Mouse (Mus musculus): Measurements from ENCODE around the gene Lrrc38. TPM values are rescaled to one million over a fixed set of nuclear protein-coding genes. Genes with fewer than 3 reads are reported as not detected.
"Not testable (repeated sequence)": the region's sequence is repeated elsewhere in the genome, so short reads cannot be mapped to it uniquely, and the experiment has no call there.

The Lrrc38 gene
- total RNA-seq (2022) = under 1 TPM; 0.29 to 0.70 (median 0.45) TPM

- no peak for DNase-seq
Observed at GRCm38 (mm10) chr4:143349484-143349906, at the start of gene Lrrc38. Gene Lrrc38 (plus strand): TSS chr4:143349757.

DNA sequence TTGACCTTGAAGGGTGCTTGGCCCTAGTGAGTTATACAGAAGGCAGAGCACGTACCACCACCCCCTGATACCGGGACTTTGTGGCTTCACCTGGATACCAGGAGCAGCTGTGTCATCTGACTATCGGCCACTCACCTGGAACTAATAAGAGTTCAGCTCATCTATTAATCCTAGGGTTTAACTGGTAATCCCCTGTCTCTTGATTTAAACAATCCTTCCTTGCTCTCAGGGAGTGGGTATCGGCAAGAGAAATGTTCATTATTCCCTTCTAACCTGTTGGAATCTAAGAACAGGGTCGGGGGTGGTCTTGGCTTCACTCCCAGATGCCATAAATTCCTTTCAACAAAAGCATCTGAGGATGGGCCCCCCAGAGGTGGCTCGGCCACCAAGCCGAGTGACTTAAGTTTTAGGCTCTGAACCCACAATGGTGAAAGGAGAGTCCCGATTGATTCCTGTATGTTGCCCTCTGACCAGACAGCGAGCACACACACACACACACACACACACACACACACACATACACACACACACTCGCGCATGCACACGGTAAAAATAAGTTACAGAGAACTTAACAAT, 49.4 kb upstream of the Lrrc38 start:
- no peak for DNase-seq

- DNase-seq = no peak
Observed at GRCm38 (mm10) chr4:143301042-143301441, 48.5 kb upstream of the Lrrc38 start.

- no peak for DNase-seq
Observed at GRCm38 (mm10) chr4:143301875-143302274, 47.7 kb upstream of the Lrrc38 start.

DNA sequence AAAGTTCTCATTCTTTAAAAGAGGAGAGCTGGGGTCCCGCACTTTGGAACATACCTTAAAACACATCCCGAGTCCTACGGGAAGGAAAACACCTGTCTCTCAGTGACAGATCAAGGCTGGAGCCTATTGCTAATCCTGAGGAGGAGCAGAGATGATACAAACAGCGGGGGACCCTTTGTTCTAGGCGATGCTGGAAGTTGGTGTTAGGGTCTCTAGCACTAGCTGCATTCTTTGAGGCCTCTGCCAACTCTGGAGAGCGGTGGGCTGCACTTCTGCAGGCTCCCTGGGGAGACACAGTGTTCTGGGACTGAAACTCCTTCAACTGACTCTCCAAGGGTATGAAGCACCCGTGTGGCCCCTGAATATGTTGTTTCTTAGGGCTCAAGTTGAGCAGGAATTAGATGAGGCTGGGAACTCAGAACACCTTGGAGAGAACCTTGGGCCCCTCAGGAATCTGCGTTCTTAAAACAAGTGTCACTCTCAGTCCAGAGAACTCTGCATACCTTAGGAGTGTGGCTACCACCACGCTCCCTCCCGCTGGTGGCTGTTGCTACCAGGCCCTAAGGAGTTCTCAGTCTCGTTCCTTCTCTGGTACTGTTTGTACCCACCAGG, 47.2 kb upstream of the Lrrc38 start:
- no peak for DNase-seq

GRCm38 (mm10) chr4:143305031-143305430, 44.5 kb upstream of the Lrrc38 start:
- DNase-seq = no peak

DNA sequence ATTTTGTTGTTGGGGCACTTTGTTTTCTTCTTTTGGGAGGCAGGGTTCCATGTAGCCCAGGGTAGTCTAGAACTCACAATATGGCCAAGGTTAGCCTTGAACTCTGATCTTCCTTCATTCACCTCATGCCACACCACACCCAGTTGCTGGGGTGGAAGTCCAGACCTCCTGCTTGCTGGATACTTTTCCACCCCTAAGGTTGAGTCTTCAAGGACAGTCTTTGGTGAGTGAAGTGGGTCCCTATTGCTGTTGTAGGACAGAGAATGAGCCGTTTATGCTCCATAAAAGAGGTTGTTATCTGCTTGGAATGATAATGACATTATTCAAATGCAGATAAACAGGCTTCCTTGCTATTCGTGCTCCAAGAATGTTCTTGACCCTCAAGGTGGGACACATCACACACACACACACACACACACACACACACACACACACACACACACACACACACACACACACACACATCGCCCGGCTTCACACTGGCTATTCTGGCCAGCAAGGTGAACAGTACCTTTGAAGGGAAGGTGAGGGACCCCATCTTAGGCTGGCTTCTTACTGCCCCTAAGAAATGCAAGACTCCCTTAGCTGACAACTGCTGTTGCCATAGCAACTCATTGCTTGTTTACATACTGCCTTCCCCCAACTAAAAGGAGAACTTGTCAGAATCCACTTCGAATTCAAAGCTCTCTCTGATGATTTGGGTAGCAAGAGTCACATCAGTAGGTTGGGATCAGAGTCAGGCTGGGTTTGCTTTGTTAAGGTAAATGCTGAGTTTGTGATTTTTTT, 43.4 kb upstream of the Lrrc38 start:
- no peak for DNase-seq

DNA sequence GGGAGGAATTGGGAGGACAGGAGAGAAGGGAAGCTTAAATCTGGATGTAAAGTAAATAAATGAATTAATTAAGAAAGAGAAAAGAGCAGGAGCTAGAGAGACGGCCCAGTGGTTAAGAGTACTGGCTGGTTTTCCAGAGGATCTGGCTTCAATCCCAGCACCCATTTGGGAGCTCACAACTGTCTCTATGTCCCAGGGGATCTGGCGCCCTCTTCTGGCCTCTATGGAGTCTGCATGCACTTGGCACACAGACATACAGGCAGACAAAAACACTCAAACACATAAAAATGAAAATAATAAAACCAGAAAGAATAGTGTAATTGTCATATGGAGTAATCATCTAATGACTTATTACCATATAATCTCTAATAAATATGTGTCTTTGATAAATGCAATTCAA, 38.2 kb upstream of the Lrrc38 start:
- no peak for DNase-seq

GRCm38 (mm10) chr4:143313299-143313698, 36.3 kb upstream of the Lrrc38 start:
- DNase-seq = no peak

GRCm38 (mm10) chr4:143324176-143324924, 25.2 kb upstream of the Lrrc38 start:
- no peak for DNase-seq

GRCm38 (mm10) chr4:143324925-143325624, 24.5 kb upstream of the Lrrc38 start:
- no peak for DNase-seq

GRCm38 (mm10) chr4:143325625-143325941, 24.0 kb upstream of the Lrrc38 start:
- peak; percentile 43 for DNase-seq

DNA sequence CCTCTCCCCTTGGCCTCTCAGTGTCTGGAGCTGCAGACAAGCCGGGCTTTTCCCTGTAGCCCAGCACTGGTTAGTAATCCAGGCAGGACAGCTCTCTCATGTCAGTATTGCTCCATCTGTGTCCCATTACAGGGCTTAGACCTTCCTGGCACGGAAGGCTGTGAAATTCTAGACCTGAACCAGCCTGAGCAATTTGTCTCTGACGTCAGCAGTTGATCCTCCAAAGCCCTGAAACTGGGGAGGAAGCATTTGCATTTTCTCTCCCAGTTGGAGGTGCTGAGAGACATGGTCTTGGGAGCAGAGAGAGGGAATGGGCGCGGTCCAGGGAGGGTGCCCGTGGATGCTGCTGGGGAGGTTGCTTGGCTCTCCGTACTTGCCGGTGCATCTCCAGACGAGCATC, 19.0 kb upstream of the Lrrc38 start:
- DNase-seq = no peak

DNA sequence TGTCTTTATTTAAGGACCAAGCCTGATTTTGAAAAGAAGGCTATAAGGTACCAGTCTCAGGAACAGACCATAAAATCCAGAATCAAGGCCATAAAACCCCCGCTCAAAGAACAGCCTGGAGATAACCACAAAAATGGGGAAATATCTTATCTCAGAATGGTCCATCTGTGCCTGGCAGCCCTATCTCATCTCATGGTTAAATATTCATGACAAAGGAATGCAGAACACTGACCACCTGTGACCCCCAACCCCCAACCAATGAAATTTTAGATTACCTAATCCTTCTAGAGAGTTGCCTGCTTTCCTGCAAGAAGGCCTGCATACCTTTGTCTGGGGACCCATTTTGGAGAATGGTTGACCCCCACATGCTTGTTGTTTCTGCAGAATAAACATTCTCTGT, 17.8 kb upstream of the Lrrc38 start:
- DNase-seq = no peak

- DNase-seq = no peak
Observed at GRCm38 (mm10) chr4:143334145-143334544, 15.4 kb upstream of the Lrrc38 start.

- no peak for DNase-seq
Observed at GRCm38 (mm10) chr4:143334995-143335394, 14.6 kb upstream of the Lrrc38 start.

GRCm38 (mm10) chr4:143336096-143336495, 13.5 kb upstream of the Lrrc38 start:
- DNase-seq = no peak

DNA sequence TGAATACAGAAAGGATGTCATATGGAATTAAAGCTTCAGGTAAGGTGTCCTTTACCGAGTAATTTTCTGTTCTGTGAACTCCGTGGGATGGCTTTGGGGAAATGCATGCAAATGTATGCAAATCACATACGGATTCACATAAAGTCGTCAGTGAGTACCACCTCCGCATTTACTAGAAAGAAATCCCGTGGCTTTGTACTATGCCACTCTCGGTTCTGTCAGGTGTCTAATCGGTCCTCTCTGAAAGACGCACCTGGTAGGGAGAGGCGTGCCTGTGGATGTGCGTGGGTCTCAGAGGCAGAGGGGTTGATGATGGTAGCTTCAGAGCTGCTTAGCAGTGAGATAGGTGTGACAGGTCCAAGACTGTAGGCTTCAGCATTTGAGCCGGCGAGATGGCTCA, 9.7 kb upstream of the Lrrc38 start:
- DNase-seq = no peak

DNA sequence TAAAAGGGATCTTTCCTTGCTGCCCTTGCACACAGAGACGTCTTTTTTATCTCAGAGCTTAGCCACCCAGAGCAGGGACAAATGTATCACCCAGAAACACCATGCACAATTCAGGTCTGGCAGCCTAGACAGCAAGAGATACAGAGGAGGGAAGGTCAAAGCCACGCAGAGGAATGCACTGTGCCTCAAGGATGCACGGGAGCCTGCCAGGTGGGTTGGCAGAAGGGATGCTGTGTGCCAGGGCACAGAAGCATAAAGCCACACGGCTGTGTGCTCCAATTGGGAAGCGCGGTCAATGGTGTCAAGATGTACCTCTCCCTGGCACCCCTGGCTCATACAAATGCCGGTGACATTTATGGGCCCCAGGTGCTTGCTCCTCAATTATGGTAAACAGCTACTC, 8.1 kb upstream of the Lrrc38 start:
- no peak for DNase-seq

DNA sequence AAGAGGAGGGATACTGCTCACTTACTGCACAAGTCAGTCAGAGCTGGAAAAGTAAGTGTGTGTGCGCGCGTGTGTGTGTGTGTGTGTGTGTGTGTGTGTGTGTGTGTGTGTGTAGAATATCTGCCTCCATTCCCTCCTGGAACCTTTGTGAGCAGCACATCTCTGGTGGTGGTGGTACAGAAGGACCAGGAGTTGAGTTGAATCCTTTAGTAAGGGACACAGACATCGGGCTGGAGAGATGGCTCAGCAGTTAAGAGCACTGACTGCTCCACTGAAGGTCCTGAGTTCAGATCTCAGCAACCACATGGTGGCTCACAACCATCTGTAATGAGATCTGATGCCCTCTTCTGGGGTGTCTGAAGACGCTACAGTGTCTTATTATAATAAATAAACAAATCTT, 4.1 kb upstream of the Lrrc38 start:
- not testable (repeated sequence) for DNase-seq

GRCm38 (mm10) chr4:143348678-143349077, 879 bp upstream of the Lrrc38 start:
- DNase-seq = no peak

All from adrenal gland, adult 8-10 months (tissue).